Mouse (Mus musculus) adrenal gland (tissue): ENCODE measurements around the gene Sdhc.

Source experiments
- intact Hi-C: fragments of 180-260 bp; cut with DNase I; formaldehyde crosslinking; loops from one replicate; pipeline ENCODE4 v1.15.1; 2025

The Sdhc gene

DNA sequence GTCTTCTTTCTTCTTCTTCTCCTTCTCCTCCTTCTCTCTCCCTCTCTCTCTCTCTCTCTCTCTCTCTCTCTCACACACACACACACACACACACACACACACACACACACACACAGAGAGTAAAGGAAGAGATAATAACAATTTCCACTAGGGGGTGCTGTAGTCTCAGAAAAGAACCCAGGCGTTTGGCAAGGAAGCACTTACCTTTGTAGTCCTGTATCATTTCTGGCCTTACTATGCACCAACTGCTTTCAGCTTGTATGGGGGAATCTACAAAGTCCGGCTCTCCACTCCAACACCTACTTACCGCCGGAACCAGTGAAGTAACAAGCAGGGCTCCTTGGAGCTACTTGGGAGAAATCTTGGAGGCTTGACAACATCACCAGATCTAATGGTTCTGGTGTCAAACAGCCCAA is 32.1 kb downstream of the Sdhc start:
- intact Hi-C loops, result loop anchor here (1.0 to 10.0 kb wide), 3 partner anchors 102 to 217 kb away; no protein-coding TSS in a partner anchor

DNA sequence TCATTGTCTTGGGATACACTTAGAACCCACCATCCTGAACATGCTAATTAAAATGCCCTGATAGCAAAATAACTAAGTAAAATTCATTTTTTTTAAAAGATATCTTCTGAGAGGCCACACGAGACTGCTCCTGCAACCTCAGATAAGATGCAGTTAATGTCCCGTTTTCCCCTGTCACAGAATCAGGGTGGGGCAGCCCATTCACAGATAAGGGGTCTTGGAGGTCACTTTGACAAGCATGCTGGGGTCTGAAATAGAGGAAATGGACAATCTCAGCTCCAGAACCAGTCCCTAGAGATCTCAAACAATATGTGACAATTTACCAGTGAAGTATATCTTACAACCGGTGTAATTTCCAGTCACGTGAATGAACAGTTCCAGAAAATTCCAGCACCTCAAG is 34.1 kb downstream of the Sdhc start:
- intact Hi-C loops, result loop anchor here (10.0 kb wide), 1 partner anchor 219 kb away; no protein-coding TSS in a partner anchor

DNA sequence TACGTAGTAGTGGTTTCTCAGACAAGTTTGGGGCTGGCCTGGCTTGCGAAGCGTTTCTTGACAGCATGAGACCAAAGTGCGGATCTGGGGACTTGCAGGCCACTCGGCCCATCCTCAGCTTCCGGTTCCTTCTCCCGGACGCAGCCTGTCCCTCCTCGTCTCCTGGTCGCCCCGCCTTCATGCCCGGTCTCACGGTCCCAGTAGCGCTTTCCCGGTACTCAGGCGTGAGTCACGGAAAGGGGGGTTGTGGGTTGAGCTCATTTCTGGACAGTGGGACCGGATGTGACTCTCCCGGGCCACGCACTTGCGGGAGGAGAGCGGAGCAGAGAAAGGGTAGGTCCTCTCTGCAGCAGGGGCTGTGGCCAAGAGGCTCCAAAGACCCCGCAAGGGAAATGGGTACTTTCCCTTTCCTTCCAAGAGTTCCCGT is 36.5 kb downstream of the Sdhc start, which contains the start of gene Cfap126:
TSS of gene Cfap126 (plus strand) at position 46 of the 427 bp plus-strand sequence.
- intact Hi-C loops, result loop anchor here (10.0 kb wide), 1 partner anchor 221 kb away; no protein-coding TSS in a partner anchor

DNA sequence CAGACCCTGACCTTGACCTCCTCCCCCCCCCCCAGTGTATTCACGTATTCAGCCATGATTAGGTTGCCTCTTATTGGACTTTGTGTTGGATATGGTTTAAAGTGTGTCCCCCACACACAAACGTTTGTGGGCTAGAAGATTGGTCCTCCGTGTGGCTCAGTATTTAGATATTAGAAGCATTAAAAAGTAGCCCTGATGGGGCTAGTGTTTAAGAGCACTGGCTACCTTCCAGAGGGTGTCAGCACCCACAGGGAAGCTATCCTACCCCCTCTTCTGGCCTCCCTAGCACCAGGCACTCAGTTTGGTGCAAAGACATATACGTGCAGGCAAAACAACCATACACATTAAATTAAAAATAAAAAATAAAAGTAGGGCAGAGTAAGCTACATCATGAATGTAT is 37.4 kb downstream of the Sdhc start:
- intact Hi-C loops, result loop anchor here (10.0 kb wide), 1 partner anchor 222 kb away; no protein-coding TSS in a partner anchor

DNA sequence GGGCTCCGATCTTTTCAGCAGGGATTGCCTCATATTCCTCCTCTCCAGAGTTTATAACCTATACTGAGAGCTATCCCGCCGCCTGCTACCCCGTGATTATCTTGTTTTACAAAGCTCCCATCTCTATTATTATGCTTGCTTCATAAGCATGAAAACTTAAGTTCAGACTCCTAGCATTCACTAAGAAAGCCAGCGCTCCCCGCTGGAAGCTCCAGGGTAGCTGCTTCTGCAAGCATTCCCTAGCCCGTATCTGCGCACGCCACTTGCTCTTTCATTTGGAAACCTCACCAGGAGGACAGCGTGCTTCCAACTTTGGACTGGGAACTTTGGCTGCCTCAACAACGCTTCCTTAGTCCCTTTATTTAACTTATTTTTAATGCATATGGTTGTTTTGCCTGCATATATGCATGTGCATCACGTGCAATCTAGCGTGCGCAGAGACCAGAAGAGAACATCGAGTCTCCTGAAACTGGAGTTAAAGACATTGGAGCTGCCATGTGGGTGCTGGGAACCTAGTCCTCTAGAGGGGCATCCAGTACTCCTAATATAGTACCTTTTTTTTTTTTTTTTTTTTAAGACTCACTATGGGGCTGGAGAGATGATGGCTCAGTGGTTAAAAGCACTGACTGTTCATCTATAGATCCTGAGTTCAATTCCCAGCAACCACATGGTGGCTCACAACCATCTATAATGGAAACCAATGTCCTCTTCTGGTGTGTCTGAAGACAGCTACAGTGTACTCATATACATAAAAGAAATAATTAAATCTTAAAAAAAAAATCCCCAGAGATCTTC is 38.4 kb downstream of the Sdhc start:
- intact Hi-C loops, result loop anchor here (2.0 to 10.0 kb wide), 2 partner anchors 145 to 223 kb away; no protein-coding TSS in a partner anchor

DNA sequence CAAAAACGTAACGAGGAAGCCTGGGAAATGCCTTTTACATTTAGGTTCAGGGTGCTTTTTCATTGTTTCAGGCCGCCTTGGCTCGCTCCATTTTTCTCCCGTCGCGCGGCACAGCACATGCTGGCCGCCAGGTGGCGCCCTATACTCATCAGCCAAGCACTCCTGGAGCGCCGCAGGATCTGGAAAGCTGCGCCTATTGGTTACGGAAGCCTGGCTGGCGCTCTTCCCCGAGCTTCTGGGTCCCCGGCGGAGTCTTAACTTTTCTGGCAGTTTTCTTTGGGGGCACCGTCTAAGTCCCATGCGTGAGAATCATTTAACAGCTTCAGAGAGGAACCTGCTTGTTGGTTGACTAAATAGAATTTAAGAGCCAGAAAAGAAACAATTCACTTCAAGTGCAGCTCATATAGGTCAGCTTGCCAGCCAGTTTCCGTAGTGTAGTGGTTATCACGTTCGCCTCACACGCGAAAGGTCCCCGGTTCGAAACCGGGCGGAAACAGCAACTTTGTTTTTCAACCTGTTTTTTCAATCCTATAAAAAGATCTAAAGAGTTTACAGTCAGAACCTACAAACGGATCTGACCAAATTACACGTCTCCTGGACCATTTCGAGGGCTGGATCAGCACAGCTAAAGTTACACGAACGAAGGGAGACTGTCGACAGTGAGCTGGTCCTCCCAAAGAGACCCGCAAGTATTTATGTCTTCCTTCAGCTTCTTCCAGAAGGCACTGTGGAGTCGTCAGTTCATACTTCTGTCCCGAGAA is 39.2 kb downstream of the Sdhc start:
- intact Hi-C loops, result loop anchor here (2.0 to 10.0 kb wide), 2 partner anchors 146 to 224 kb away; no protein-coding TSS in a partner anchor

DNA sequence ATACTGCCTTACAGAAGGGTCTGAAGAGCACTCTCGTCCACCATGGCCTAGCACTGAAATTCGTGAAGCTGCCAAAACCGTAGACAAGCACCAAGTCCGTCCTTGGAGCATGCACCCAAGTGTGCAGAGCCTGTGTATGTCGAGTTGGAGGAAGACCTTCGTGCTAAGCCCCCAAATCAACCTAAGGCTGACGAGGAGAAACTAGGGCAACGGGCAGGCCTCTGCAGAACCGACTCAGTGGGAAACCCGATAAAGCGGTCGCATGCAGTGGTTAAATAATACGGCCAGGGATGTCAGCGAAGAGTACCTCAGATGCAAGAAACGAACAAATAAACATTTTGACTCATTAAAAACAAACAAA is 39.8 kb downstream of the Sdhc start:
- intact Hi-C loops, result loop anchor here (2.0 to 10.0 kb wide), 2 partner anchors 146 to 224 kb away; no protein-coding TSS in a partner anchor

DNA sequence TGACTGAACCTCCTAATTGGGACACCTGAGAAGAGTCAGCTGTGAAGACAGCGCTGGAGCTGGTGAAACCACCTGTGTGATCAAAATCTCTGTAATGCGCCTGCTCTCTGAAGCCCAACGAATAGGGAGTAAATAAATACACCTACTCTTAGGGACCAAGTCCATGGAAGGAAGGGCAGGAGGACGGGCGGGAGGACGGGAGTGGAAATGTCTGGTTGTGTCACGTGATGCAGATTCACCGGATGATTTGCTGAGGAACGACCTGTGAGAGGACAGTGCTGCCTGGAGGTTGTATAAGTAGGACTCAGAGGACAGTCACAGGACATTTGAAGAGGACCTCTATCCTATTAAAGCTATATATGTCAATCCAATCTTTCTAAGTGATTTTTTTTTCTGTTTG is 40.8 kb downstream of the Sdhc start:
- intact Hi-C loops, result loop anchor here (2.0 to 10.0 kb wide), 2 partner anchors 147 to 225 kb away; no protein-coding TSS in a partner anchor

DNA sequence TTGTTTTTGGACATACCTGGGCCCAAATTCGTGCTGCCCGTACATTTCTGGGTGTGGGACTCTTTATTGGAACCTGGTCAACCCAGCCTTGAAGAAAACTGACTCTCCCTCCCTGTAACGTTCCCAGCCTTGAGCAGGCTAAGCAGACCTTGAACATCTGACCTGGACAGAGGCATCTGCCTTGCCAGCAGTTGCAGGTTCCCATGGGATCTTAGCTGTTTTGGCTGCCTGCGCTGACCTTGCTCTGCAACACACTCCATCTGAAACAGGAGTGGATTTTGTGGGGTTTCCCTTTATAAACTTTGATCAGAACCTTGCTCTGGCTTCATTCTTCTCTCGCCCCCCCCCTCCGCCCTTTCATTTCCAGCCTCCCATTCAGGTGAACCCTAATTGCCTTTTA is 45.2 kb downstream of the Sdhc start:
- intact Hi-C loops, result no loop called here

DNA sequence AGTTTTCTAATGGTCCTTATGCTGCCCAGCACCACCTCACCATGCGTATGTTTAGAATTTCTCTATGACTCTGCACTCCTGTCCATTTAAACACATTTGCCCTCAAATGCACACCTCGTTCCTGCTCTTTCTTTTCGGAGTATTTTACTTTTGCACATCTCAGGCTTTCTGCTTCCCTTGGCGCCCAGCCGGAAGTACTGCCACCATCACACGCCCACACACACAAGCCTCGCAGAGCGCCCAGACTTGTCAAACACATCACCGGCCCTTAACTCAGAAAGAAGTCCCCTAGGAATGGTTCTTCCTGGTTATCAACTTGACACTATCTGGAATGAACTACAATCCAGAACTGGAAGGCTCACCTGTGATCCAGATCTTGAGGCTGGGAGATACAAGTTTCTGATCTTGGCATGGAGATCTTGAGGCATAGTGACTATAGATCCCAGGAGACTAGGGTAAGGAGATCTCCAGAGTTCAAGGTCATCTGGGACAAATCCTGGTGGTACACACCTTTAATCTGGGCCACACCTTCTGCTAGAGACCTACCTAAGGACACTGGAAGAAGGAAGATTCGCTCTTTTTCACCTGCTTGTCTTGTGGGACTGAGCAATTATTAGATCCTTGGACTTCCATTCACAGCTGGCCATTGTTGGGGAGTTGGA is 47.1 kb downstream of the Sdhc start:
- intact Hi-C loops, result loop anchor here (5.0 kb wide), 1 partner anchor 66 kb away; no protein-coding TSS in a partner anchor

DNA sequence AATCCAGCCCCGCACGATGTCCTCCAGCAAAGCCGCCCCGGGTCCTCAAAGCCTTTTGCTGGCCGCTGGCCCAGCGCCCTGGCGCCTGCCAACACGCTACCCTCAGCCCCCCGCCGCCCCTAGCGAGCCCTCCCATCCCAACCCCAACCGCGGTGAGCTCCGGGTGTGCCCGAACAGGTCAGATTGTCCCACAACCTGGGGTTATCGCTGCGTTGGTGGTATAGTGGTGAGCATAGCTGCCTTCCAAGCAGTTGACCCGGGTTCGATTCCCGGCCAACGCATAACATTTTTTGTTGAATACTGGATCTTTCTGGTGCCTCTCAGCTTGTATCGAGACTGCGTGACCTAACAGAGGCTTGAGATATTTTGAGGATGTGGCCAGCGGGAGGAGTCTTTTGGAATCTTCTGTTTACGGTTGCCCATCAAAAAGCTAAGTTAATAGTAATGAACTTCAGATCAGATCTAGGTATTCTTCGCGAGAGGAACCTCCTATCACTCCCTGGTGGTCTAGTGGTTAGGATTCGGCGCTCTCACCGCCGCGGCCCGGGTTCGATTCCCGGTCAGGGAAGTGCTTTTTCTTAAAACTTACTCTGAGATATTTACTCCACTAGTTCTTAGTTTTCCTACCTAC is 47.7 kb downstream of the Sdhc start:
- intact Hi-C loops, result loop anchor here (5.0 kb wide), 1 partner anchor 65 kb away; no protein-coding TSS in a partner anchor

DNA sequence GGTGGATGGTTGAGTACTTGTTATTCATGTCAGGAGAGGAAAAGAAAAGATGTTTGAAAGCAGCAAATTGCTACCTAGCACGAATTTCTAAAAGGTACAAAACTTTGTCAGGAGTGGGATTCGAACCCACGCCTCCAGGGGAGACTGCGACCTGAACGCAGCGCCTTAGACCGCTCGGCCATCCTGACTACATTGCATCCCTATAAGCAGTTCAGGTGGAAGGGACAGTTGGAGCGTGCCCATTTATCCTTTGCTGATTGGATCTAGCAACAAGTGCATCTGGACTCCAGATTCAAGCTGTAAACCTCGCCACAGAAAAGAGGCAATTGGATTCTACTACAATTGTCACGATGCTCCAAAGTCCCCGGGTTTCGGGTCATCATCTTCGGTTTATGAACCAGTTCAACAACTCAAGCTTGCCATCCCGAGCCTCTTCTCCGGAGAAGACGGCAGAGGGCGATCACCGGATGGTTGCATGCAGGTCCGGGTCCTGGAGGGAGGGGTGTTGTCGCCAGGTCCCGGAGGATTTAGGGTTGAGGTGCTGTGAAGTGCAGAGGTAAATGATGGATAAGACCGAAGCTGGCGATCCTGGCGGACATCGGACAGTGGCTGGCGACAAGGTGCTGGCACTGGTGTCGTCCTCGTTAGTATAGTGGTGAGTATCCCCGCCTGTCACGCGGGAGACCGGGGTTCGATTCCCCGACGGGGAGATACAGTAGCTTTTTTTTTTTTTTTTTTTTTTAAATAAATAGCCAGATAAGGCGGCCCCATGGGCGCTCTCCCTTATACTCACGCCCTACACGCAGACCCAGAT is 48.5 kb downstream of the Sdhc start:
- intact Hi-C loops, result loop anchor here (5.0 kb wide), 1 partner anchor 65 kb away; no protein-coding TSS in a partner anchor

DNA sequence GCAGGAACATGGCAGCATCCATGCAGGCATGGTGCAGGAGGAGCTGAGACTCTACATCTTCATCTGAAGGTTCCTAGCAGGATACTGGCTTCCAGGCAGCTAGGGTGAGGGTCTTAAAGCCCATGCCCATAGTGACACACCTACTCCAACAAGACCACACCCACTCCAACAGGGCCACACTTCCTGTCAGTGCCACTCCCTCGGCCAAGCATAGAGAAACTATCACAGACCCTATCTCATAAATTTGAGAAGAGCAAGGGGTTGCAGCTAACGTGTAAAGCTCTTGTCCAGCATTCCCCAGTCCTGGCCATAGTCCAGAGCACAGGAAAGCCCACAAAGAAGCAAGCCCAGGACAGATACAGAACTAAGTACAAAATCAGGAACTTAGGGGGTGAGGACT is 49.4 kb downstream of the Sdhc start:
- intact Hi-C loops, result loop anchor here (5.0 kb wide), 1 partner anchor 64 kb away; no protein-coding TSS in a partner anchor

DNA sequence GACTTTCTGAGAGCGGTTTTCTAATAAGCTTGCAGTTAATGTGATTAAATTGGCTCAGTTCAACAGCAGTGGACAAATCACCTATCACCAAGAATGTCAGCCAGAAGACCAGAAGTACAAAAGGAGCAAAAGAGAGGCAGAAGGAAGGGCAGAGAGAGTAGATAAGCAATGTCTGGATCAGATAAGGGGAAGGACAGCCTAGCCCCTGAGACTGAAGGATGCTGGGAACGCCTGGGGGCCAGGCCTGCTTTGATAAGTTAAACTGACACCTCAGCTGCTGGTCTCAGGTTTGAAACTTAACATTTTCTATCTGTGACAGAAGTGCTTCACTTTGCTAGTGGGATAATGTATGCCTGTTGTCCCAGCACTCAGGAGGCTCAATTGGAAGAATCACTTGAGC is 52.8 kb downstream of the Sdhc start:
- intact Hi-C loops, result loop anchor here (10.0 kb wide), 1 partner anchor 193 kb away; no protein-coding TSS in a partner anchor

DNA sequence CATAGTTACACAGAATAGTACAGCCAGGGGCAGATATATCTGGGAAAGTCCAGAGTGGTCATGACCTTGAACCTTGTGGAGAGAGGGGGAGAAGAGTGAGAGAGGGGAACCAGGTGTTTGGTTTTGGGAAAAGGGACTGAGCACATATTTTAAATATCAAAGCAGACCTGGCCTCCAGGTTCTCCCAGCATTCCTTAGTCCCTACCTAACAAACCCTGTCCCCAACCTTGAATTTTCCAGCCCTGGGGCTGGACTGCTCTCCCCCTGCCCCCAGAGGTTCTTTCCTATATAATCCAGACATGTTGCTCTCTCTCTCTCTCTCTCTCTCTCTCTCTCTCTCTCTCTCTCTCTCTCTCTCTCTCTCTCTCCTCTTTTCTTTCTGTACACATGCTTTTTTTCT is 53.3 kb downstream of the Sdhc start:
- intact Hi-C loops, result loop anchor here (10.0 kb wide), 1 partner anchor 192 kb away; no protein-coding TSS in a partner anchor

DNA sequence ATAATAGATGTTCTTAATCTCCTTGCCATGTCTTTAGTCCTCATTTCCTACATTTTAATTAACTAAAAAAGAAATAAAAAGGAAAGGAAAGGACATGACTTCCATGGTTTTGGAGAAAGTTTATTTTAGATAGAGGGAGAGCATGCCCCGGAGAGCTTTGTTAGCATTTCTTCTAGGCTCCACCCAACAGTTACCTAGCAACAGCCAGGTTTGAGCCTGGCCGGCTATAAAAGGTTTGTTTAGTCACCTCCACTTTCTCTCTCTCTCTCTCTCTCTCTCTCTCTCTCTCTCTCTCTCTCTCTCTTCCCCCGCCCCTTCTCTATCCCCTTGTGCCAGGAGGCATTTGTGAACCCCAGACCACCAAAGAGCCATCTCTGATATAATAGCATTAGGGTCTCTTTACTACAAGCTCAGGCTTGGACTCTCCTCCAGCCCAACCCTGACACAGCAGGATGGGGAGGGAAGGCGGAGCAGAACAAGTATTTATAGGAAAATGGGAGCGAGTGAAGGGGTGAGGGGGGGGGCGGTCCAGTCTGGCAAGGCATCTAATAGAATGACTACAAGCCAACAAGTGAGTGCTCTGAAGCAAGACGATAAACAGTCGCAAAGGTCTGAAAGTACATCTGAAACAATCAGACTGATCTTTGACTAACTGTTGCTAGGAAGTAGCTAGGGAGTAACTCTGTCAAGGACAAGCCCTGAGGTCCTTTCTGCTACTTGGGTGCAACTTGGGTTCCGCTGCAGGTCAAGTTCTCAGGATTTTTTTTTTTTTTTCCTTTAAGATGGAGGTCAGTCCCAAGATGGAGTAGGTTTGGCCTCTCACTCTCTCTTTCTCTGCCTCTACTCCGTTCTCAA is 54.1 kb downstream of the Sdhc start:
- intact Hi-C loops, result loop anchor here (10.0 kb wide), 1 partner anchor 192 kb away; no protein-coding TSS in a partner anchor

DNA sequence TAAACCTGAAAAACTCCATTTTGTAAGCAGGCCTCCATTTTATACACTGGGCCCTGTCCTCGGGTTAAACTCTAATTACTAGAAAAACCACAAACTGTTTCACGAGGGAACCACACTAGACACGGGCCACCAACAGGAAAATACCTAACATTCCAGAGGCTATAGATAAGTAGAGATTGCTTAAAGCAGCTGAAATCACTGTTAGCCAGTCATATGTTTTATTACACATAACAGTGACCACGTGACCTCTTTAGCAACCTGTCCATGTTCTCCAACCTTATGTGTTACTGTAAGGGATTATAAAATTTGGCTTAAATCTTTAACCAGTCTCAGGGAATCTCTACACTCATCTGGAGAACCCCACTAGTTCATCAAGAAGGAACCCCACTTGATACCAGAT is 56.0 kb downstream of the Sdhc start:
- intact Hi-C loops, result loop anchor here (10.0 kb wide), 1 partner anchor 190 kb away; no protein-coding TSS in a partner anchor

DNA sequence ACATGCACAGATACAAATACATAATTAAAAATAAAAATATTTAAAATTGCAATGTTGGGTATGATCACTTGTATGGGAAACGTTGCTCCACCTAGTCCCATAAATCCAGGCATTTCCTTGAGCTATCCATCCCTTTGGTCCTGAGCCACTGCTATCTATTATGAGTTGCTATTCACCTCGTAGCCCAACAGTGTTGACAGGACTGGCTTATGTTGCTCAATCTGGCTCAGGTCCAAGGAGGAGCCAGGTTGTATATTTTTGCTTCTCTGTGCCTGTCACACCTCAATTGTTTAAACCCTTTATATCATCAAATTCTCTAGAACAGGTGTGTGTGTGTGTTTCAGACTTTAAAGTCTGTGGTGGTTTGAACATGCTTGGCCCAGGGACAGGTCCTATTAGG is 59.6 kb downstream of the Sdhc start:
- intact Hi-C loops, result loop anchor here (10.0 kb wide), 1 partner anchor 186 kb away; no protein-coding TSS in a partner anchor
